Mouse (Mus musculus): ENCODE data around the gene Arhgef33. TPM values are rescaled to one million over a fixed set of nuclear protein-coding genes. Genes with fewer than 3 reads are reported as not detected.
"Not testable (repeated sequence)": the region's sequence is repeated elsewhere in the genome, so short reads cannot be mapped to it uniquely, and the experiment has no call there.

Gene Arhgef33
- polyA plus RNA-seq (2014; fragmentation: Nextera tagmentation; extraction: Ambion mirVana) = 1.3 and 2.2 TPM in 2 replicates

DNA sequence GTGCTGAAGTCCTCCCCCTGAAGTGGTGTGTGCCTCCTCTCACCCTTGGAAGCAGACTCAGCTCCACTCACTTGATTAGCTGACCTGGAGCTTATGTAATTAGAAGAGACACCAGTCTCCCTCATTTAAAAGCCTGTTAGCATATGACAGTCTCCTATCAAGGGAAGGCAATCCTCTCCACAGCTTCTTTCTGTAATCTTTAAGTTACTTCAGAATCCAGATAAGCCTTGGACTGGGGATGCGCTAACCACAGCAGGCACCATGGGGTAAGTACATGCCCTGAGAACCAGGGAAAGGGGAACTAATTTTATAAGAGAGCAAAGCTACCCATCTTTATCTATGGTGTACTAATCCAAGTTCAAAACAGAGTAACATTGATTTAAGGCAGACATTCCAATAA, at the start of gene Arhgef33:
Gene Arhgef33 (plus strand): TSS at position 157 of the 400 bp plus-strand sequence.
- ATAC-seq (ENCODE audit: low FRiP score, low TSS enrichment) = no peak
- Histone ChIP-seq H3K36me3 (ENCODE audit: control insufficient read depth, insufficient read depth, low read length) (no peaks in the 10 kb centered on the region), H3K9ac (ENCODE audit: low read depth, low read length) (no peak within 1 kb of the TSS), H3K27ac (ENCODE audit: low read depth, low read length) (no peak within 1 kb of the TSS), H3K4me3 (ENCODE audit: low read length) (no peak within 1 kb of the TSS), H3K27me3 (ENCODE audit: control insufficient read depth, insufficient read depth, low read length) (no peaks in the 10 kb centered on the region), H3K9me3 (ENCODE audit: control insufficient read depth, low read length) (no peaks in the 10 kb centered on the region), H3K4me1 (ENCODE audit: control insufficient read depth, insufficient read depth, low read length) (no peaks in the 10 kb centered on the region), H3K4me2 (replicated peaks; ENCODE audit: low read depth, low read length) (no peak within 1 kb of the TSS)
- 91% methylated on average over 1 of the region's 1 CpGs for WGBS

DNA sequence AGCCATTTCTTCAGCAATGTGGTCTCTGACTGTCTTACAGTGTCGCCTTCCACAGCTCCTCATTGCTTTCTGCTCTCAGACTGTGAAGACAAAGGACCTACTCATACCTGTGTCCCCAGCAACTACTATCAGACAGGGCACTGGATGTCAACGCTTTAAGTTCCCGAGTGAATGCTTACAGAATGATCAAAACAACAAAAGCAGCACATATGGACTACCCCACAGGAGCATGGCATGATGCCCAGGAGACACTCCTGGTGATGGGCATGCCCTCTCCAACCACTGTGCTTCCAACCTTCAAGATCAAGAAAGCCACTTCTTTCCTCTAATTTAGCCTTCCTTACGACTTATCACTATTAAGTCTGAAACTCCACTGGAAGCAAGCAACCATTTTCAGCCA, 40.1 kb upstream of the Arhgef33 start:
- Histone ChIP-seq H3K4me2 (replicated peaks; ENCODE audit: low read depth, low read length) (no peak overlapping the region), H3K27ac (ENCODE audit: low read depth, low read length) (no peak overlapping the region), H3K36me3 (ENCODE audit: control insufficient read depth, insufficient read depth, low read length) (peaks cover 74% of the 10 kb centered on the region), H3K4me1 (ENCODE audit: control insufficient read depth, insufficient read depth, low read length) (no peaks in the 10 kb centered on the region), H3K4me3 (ENCODE audit: low read length) (no peak overlapping the region), H3K9ac (ENCODE audit: low read depth, low read length) (no peak overlapping the region), H3K27me3 (ENCODE audit: control insufficient read depth, insufficient read depth, low read length) (no peaks in the 10 kb centered on the region), H3K9me3 (ENCODE audit: control insufficient read depth, low read length) (no peaks in the 10 kb centered on the region)
- ATAC-seq (ENCODE audit: low FRiP score, low TSS enrichment) = no peak
- WGBS = 95% methylated on average over 4 of the region's 4 CpGs

DNA sequence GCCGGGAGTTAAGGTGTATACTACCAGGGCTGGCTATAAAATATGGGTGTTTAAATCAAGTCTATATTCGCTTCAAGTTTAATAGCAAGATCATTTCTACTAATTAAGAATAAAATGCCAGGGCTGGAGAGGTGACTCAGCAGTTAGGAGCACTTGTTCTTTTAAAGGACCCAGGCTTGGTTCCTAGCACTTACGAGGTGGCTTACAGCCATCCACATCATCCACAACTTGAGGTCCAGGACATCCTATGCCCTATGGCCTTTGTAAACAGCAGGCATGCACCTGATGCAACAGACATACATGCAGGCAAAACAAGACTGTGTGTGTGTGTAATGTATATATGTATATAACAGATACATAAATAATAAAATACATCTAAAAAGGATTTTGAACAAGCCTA, 39.1 kb upstream of the Arhgef33 start:
- H3K27me3 ChIP-seq (ENCODE audit: control insufficient read depth, insufficient read depth, low read length) = no peaks in the 10 kb centered on the region
- H3K4me2 ChIP-seq (replicated peaks; ENCODE audit: low read depth, low read length) = no peak overlapping the region
- H3K27ac ChIP-seq (ENCODE audit: low read depth, low read length) = no peak overlapping the region
- peaks cover 66% of the 10 kb centered on the region for H3K36me3 ChIP-seq (ENCODE audit: control insufficient read depth, insufficient read depth, low read length)
- no peaks in the 10 kb centered on the region for H3K4me1 ChIP-seq (ENCODE audit: control insufficient read depth, insufficient read depth, low read length)
- H3K9me3 ChIP-seq (ENCODE audit: control insufficient read depth, low read length) = no peaks in the 10 kb centered on the region
- no peak overlapping the region for H3K4me3 ChIP-seq (ENCODE audit: low read length)
- ATAC-seq (ENCODE audit: low FRiP score, low TSS enrichment) = no peak
- 89% methylated on average over 3 of the region's 3 CpGs for WGBS
- no peak overlapping the region for H3K9ac ChIP-seq (ENCODE audit: low read depth, low read length)

DNA sequence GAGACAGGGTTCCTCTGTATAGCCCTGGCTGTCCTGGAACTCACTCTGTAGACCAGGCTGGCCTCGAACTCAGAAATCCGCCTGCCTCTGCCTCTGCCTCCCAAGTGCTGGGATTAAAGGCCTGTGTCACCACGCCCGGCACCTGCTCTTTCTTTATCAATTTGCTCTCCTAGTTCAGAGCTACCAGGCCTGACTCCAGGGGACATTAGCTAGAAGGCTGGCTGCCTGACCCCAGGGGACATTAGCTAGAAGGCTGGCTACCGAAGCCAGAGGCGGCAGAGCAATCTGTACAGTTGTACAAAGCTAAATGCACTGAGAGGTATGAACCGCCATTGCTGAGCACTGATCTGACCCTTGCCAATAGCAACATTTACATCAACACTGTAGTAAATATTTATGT, 36.6 kb upstream of the Arhgef33 start:
- 97% methylated on average over 7 of the region's 7 CpGs for WGBS
- H3K27me3 ChIP-seq (ENCODE audit: control insufficient read depth, insufficient read depth, low read length); ATAC-seq (ENCODE audit: low FRiP score, low TSS enrichment); H3K9ac ChIP-seq (ENCODE audit: low read depth, low read length); H3K27ac ChIP-seq (ENCODE audit: low read depth, low read length); H3K4me3 ChIP-seq (ENCODE audit: low read length); H3K9me3 ChIP-seq (ENCODE audit: control insufficient read depth, low read length); H3K4me1 ChIP-seq (ENCODE audit: control insufficient read depth, insufficient read depth, low read length); H3K4me2 ChIP-seq (replicated peaks; ENCODE audit: low read depth, low read length): not testable (repeated sequence)
- peaks cover 65% of the 10 kb centered on the region for H3K36me3 ChIP-seq (ENCODE audit: control insufficient read depth, insufficient read depth, low read length)

DNA sequence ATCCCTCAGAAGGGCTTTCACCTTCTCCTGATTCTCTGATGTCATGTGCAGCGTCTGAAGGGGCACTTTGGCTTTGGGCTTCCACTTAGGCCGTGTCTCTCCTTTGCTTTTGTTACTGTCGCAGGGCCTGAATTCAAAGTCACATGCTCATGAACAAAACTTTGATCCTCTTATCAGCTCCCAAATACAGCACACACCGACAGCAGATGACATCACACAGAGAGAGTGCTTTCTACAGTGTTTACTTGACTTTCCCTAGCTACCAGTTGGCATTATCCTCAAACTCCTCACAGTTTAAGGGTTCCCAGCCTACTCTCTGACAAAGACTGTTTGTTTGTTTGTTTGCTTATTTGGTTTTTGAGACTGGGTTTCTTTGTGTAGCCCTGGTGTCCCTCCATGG, 29.0 kb upstream of the Arhgef33 start:
- H3K4me2 ChIP-seq (replicated peaks; ENCODE audit: low read depth, low read length) = no peak overlapping the region
- no peak overlapping the region for H3K9ac ChIP-seq (ENCODE audit: low read depth, low read length)
- WGBS = 93% methylated on average over 4 of the region's 4 CpGs
- H3K9me3 ChIP-seq (ENCODE audit: control insufficient read depth, low read length) = no peaks in the 10 kb centered on the region
- H3K27me3 ChIP-seq (ENCODE audit: control insufficient read depth, insufficient read depth, low read length) = no peaks in the 10 kb centered on the region
- no peaks in the 10 kb centered on the region for H3K4me1 ChIP-seq (ENCODE audit: control insufficient read depth, insufficient read depth, low read length)
- H3K27ac ChIP-seq (ENCODE audit: low read depth, low read length) = no peak overlapping the region
- ATAC-seq (ENCODE audit: low FRiP score, low TSS enrichment) = no peak
- H3K36me3 ChIP-seq (ENCODE audit: control insufficient read depth, insufficient read depth, low read length) = peaks cover 55% of the 10 kb centered on the region
- no peak overlapping the region for H3K4me3 ChIP-seq (ENCODE audit: low read length)

DNA sequence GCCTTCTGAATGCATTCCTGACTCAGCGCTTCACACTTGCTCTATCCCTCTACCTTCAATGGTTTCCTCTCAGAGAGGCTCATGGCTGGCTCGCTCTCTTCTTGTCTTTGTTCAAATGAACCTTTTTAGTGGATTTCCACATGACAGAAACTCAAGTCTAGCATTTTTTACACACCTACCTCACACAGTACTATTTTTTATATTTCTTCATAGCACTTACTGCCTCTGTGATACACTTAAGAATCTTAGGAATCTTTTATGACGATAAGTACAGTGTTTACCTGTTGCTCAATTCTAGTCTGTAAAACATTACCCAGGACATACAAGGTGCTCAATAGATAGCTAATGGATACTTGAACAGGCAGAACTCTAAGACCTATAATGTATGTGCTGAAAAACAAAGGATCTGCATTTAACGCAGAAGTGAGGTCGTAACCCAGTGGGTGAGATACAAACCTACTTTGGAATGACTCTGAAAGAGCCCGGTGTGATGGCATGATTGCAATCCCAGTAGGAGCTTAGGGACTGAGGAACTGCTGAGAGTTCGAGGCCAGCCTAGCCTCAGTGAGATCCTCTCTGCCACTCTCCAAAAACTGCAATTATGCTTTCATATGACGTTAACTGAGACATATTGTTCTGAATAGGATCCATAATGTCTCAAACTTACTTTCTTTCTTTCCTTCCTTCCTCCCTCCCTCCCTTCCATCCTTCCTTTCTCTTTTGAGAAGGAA, 27.7 kb upstream of the Arhgef33 start:
- 94% methylated on average over 8 of the region's 8 CpGs for WGBS
- no peak overlapping the region for H3K9ac ChIP-seq (ENCODE audit: low read depth, low read length)
- no peaks in the 10 kb centered on the region for H3K9me3 ChIP-seq (ENCODE audit: control insufficient read depth, low read length)
- H3K4me2 ChIP-seq (replicated peaks; ENCODE audit: low read depth, low read length) = no peak overlapping the region
- no peak overlapping the region for H3K4me3 ChIP-seq (ENCODE audit: low read length)
- peaks cover 46% of the 10 kb centered on the region for H3K36me3 ChIP-seq (ENCODE audit: control insufficient read depth, insufficient read depth, low read length)
- no peaks in the 10 kb centered on the region for H3K4me1 ChIP-seq (ENCODE audit: control insufficient read depth, insufficient read depth, low read length)
- ATAC-seq (ENCODE audit: low FRiP score, low TSS enrichment) = no peak
- no peak overlapping the region for H3K27ac ChIP-seq (ENCODE audit: low read depth, low read length)
- no peaks in the 10 kb centered on the region for H3K27me3 ChIP-seq (ENCODE audit: control insufficient read depth, insufficient read depth, low read length)

DNA sequence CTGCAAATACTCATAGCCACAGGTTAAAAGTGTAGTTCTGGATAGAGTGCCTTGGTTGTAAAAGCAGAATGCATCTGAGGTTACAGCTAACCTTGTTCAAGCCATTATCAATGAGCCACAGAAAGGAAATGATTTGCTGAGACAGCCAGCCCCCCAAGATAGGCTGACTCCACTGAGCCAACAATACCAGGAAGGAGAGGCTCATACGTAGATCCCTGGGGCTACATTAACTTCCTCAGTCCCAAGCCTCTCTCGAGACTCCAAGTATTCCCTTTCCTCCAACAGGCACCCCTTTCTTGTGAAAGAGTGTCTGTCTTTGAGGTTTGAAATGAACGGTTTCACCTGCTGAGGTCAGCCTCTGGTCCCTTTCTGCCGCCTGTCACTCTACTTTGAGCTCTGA, 22.8 kb upstream of the Arhgef33 start:
- no peak for ATAC-seq (ENCODE audit: low FRiP score, low TSS enrichment)
- 91% methylated on average over 4 of the region's 4 CpGs for WGBS
- peaks cover 7% of the 10 kb centered on the region for H3K4me1 ChIP-seq (ENCODE audit: control insufficient read depth, insufficient read depth, low read length)
- H3K27me3 ChIP-seq (ENCODE audit: control insufficient read depth, insufficient read depth, low read length) = no peaks in the 10 kb centered on the region
- H3K4me3 ChIP-seq (ENCODE audit: low read length) = no peak overlapping the region
- no peak overlapping the region for H3K4me2 ChIP-seq (replicated peaks; ENCODE audit: low read depth, low read length)
- no peak overlapping the region for H3K27ac ChIP-seq (ENCODE audit: low read depth, low read length)
- H3K36me3 ChIP-seq (ENCODE audit: control insufficient read depth, insufficient read depth, low read length) = peaks cover 15% of the 10 kb centered on the region
- H3K9ac ChIP-seq (ENCODE audit: low read depth, low read length) = no peak overlapping the region
- no peaks in the 10 kb centered on the region for H3K9me3 ChIP-seq (ENCODE audit: control insufficient read depth, low read length)

DNA sequence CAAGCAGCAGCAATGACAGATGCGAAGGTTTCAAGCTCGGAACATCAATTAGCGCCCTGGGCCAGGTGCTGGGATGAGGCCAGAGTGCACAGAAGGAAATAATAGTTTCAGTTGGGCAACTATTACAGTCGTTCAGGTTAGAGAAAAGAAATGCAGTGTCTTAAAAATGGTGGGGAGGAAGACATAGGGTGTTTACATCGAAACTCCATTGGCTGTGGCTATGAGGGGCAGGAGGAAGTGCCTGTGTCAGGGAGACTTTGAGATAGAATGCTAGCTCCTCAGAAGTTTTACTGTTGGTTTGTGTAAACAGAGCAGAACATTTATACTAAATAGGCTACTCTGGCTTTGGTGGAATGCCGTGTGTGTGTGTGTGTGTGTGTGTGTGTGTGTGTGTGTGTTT, 19.2 kb upstream of the Arhgef33 start:
- H3K27ac ChIP-seq (ENCODE audit: low read depth, low read length) = no peak overlapping the region
- no peaks in the 10 kb centered on the region for H3K9me3 ChIP-seq (ENCODE audit: control insufficient read depth, low read length)
- H3K27me3 ChIP-seq (ENCODE audit: control insufficient read depth, insufficient read depth, low read length) = no peaks in the 10 kb centered on the region
- H3K4me3 ChIP-seq (ENCODE audit: low read length) = no peak overlapping the region
- H3K4me2 ChIP-seq (replicated peaks; ENCODE audit: low read depth, low read length) = no peak overlapping the region
- WGBS = 86% methylated on average over 6 of the region's 6 CpGs
- no peaks in the 10 kb centered on the region for H3K36me3 ChIP-seq (ENCODE audit: control insufficient read depth, insufficient read depth, low read length)
- peaks cover 7% of the 10 kb centered on the region for H3K4me1 ChIP-seq (ENCODE audit: control insufficient read depth, insufficient read depth, low read length)
- no peak for ATAC-seq (ENCODE audit: low FRiP score, low TSS enrichment)
- H3K9ac ChIP-seq (ENCODE audit: low read depth, low read length) = no peak overlapping the region

DNA sequence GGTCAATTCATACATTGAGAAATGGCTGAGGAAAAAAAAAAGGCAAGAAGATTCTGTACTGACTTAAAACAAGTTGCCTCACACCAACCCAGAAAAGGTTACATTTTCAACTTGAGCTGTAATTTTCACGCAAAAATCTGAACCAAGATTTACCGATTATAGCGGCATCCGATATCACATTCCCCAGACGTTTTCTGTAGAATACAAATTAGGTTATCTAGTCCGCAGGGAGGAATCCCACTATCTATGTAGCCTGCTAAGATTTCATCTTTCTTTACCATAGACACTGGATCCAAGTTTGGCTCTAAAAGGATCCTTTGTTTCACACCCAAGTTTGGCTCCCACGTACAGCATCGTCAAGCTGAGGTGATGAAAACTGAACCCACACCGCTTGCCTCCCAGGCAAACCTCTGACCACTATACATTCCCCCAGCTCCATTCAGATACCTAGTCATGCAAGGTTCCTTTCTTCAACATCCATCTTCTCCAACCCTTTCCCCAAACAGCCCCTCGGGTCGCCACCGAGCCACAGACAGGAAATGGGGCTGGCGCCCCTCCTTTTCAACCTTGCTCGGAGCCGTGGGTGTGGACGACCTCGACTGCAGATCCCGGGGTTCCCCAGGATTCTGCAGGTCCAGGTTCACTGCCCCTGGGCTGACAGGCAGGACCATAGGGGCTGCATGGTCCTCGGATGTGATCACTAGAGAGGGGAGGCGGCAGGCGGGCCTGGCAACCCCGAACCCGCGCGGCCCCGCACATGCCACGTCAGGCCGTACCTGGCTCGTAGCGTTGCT, 17.7 kb upstream of the Arhgef33 start:
- Histone ChIP-seq H3K4me1 (ENCODE audit: control insufficient read depth, insufficient read depth, low read length) (peaks cover 7% of the 10 kb centered on the region), H3K36me3 (ENCODE audit: control insufficient read depth, insufficient read depth, low read length) (no peaks in the 10 kb centered on the region), H3K27ac (ENCODE audit: low read depth, low read length) (peak overlapping the region; percentile 74), H3K27me3 (ENCODE audit: control insufficient read depth, insufficient read depth, low read length) (no peaks in the 10 kb centered on the region), H3K9me3 (ENCODE audit: control insufficient read depth, low read length) (no peaks in the 10 kb centered on the region), H3K9ac (ENCODE audit: low read depth, low read length) (peak overlapping the region; percentile 88), H3K4me2 (replicated peaks; ENCODE audit: low read depth, low read length) (peak overlapping the region; percentile 81), H3K4me3 (ENCODE audit: low read length) (peak overlapping the region; percentile 100)
- WGBS = 2% methylated on average over 30 of the region's 30 CpGs
- ATAC-seq (ENCODE audit: low FRiP score, low TSS enrichment) = no peak; the same call in 1 of the 2 replicates
